Mouse (Mus musculus): ENCODE data around the gene Uba52.
A peak's percentile ranks its signal among the peaks of the same experiment; 100 is the strongest.

GRCm38 (mm10) chr8:70459636-70460035 lies 51.0 kb downstream of the Uba52 start:
- TF ChIP-seq CTCF (IDR thresholded peaks at IDR 0.05) (peak; percentile 29; the same call in 1 of the 2 replicates), EP300 (IDR thresholded peaks at IDR 0.05) (no peak)
